Mouse (Mus musculus): ENCODE results near the gene Etl4.

DNA sequence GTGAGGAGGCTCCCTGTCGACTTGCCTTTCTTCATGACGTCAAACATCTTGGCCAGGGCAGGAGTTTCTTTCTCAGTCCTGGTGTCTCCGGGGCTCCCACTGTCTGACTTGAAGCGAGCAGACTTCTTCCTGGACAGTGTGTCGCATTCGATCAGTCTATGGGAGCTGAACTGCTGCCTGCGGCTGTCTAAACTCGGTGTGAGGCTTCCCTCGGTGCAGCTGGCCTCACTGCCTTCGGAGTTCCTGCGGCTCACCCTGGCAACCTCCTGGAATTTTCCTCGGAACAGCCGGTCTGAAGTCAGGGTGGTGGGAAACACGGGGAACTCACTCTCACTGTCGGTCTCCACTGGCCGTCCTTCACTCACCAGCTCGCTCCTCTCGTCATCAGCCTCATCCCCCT is 939.8 kb downstream of the Etl4 start:
- no peak for TF ChIP-seq HCFC1 (IDR thresholded peaks at IDR 0.05; ENCODE audit: borderline replicate concordance, insufficient read depth, low read length)
- TF ChIP-seq ZNF384 (IDR thresholded peaks at IDR 0.05; ENCODE audit: low read depth, low read length): no peak
- TF ChIP-seq CHD2 (IDR thresholded peaks at IDR 0.05; ENCODE audit: low read depth, low read length): no peak

Data from ES-E14 (cell line).